Mouse (Mus musculus) cerebellum, adult 11-12 months (tissue): Measurements from ENCODE around the gene Ifng.

ENCODE experiments used
- DNase-seq: peaks from one replicate; pipeline ENCODE4 v3.0.0; 2022

Ifng gene

GRCm38 (mm10) chr10:118480793-118481192, 39.9 kb downstream of the Ifng start:
- DNase-seq = no peak

GRCm38 (mm10) chr10:118494109-118494508, 53.3 kb downstream of the Ifng start:
- DNase-seq = no peak

- no peak for DNase-seq
These were observed 54.5 kb downstream of the Ifng start for GRCm38 (mm10) chr10:118495362-118495761.
